Mouse (Mus musculus) cerebellum, adult 11 months (tissue): Measurements from ENCODE around the gene Rhobtb1.

Source experiments
- DNase-seq: peaks from one replicate; pipeline ENCODE4 v3.0.0; 2022

Gene Rhobtb1

GRCm38 (mm10) chr10:69151045-69151444 is at the start of gene Rhobtb1:
Gene Rhobtb1 (plus strand): TSS chr10:69151434.
- no peak for DNase-seq

GRCm38 (mm10) chr10:69101988-69102387 is 49.2 kb upstream of the Rhobtb1 start:
- no peak for DNase-seq

GRCm38 (mm10) chr10:69104143-69104882 is 46.9 kb upstream of the Rhobtb1 start:
- no peak for DNase-seq

DNA sequence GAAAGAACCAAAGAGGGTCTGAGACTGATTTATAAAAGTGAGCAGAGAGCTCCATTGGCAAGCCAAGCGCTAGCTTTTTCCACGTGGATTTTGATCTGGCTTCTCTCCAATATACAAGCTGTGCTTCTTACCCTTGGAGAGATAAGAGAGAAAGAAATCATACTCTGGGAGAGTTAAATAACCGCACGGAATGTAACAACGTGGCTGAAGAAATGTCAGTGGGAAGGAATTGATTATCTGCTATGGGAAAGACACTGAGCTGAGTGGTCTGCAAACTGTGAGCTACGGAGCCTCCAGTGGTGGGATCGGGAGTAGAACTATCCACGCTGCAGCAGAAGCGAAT is 46.4 kb upstream of the Rhobtb1 start:
- no peak for DNase-seq

DNA sequence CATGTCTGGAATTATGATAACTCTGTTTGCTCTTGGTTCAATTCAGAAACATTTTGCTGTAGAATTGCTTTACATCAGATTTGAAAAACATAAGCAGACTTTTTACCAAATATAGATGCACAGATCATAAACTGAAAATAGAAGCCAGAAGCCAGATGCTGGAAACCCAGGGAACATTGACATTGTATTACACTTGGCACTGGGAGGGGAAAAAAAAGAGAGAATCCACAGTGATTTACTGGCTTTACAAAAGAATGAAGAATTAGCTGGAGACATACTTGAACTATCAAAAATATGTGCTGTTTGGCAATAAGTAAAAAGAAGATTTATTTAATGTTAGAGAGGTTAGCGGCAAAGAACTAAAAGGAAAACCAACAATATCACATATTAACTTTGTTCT is 44.4 kb upstream of the Rhobtb1 start:
- no peak for DNase-seq

DNA sequence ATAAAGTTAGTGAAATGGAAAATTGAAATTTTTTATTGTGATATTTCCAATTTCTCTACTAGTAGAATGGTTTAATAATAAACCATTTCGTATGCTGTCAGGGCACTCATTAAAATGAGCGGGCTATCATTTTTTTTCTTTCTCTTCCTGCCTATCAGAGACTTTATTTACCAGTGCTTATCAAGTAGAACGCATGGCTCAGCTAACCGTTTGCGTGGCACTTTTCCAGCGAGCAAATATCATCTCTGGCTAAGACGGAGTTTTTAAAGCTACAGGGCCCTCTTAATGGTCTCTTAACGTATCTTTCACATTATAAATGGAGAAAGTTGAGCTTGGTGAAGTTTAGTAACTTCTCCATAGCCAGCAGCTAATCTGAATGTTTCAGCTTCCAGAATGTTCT is 44.0 kb upstream of the Rhobtb1 start:
- no peak for DNase-seq

DNA sequence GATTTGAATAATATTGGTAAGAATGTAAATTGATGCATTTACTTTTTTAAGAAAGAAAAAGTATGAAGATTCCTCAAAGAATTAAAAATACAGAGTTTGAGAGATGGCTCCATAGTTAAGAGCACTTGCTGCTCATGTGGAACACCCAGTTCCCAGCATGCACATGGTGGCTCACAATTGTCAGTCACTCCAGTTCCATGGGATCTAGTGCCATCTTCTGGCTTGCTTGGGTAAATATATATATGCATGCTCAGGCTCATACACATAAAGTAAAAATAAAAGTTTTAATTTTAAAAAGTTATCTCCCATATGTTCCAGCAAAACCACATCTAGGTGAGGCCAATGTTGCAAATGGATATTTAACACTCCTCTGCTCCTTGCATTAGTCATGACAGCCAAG is 36.9 kb upstream of the Rhobtb1 start:
- no peak for DNase-seq

GRCm38 (mm10) chr10:69117996-69118395 is 33.2 kb upstream of the Rhobtb1 start:
- no peak for DNase-seq

DNA sequence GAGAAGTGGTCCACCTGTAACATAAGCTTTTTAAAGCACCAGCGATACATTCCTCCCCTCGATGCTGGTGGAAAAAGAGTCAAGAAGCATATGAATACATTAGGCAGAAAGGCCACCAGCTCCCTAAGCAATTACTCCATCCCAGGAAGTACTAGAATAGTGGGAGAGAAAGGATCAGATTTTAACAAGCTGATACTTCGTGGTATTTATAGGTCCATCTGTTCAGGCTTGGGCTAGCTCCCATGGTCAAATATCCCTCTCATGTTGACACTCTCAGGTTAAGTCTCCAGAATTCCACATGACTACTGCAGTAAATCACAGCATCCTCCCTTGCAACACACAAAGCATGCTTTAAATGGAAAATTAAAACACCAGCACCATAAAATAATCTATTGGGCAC is 32.3 kb upstream of the Rhobtb1 start:
- DNase-seq = no peak

DNA sequence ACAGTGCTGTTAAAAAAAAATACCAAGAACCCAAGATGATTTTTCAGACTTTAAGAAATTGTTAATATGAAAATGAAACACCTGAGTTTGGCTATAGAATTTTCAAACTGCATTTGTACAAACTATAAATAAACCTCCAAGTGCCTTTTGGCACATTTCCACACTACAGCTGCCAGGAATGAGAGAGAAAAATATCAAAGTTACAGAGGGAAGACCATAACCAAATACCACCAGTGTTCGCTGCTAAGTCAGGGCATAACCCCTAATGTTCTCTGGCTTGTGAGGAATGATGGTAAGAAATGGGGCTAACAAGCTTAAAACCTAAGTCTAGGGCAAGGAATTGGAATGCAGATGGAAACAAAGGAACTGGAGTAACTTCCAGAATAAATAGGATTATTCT is 31.8 kb upstream of the Rhobtb1 start:
- no peak for DNase-seq

- no peak for DNase-seq
Measured at GRCm38 (mm10) chr10:69126546-69126945, 24.7 kb upstream of the Rhobtb1 start.

DNA sequence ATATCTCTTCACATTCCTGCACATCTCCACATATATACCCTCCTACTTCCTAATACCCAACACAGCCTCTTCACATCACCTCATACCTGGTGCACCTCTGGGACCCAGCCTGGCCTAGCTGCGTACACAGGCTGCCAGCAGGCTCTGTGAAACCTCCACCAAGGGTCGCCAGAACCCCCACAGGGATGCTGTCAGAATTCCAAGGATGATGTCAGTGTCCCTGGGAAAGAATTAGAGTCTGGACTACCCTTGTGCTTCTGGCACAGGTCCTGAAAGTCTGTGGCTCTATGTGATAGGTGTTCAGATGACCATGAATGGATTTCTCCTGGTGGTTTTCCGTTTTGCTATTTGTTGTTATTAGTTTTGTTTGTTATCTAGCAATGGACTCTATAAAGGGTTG is 22.7 kb upstream of the Rhobtb1 start:
- DNase-seq = no peak

GRCm38 (mm10) chr10:69130613-69131012 is 20.6 kb upstream of the Rhobtb1 start:
- no peak for DNase-seq

DNA sequence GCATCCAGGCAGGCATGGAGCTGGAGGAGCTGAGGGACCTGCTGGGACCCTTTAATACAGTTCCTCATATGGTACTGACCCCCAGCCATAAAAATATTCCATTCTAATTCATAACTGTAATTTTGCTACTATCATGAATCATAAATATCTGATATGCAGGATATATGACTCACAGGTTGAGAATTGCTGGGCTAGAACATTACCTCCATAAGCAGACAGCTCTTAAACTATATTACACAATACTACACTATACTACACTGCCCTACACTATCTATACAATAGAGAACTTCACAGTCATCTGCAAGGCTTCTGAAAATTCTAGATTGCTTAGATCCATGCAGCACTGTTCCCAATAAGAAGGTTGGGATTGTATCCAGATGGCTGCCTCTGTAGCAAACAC is 16.9 kb upstream of the Rhobtb1 start:
- no peak for DNase-seq

DNA sequence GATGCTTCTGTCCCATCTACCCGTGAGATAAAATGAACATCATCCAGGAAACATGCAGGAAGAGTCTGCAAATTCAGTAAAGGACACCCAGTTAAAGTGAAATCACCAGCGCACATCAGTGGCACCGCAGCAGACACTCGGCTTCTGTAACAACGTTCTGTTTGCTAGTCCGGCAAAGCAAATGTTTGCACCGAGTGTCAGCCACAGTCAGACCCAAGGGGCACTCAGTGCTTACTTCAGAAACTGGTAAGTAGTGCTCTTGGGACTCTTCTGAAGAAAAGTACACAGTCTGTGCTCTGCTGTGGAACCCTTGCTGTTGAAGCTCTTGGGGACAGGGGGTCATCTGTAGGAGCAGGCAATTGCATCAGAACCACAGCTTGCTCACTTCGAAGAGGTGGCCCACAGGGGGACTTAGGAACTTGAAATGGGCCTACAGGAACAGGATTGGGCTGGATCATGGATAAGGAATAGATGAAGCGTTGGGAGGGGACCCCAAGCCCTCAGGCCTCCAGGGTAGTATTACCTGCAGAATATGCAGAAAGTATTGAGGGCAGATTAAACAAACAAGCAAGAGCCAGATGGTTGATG is 14.9 kb upstream of the Rhobtb1 start:
- DNase-seq = no peak

- DNase-seq = no peak
Measured at GRCm38 (mm10) chr10:69149252-69149651, 2.0 kb upstream of the Rhobtb1 start.

GRCm38 (mm10) chr10:69152971-69153370 is 1.7 kb downstream of the Rhobtb1 start:
- no peak for DNase-seq

GRCm38 (mm10) chr10:69155428-69156175 is 4.4 kb downstream of the Rhobtb1 start:
- DNase-seq = no peak

GRCm38 (mm10) chr10:69156462-69156861 is 5.2 kb downstream of the Rhobtb1 start:
- DNase-seq = no peak

DNA sequence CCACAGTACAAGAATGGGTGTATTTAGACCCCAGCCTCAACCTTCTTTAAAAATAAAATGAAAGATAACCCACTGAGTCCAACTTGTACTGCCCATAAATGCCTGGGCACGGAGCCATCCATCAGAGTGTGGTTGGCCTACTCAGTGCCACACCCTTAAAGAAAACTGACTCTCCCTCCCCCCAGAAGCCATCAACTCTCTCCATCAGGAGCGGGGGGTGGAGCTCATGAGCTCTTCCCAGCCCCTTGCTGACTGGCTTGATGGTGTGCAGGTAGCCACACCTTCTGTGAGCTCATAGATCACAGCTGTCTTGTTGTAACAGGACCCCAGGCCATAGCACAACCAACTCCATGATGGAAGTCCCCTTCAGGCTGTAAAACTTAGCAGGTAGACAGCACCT is 6.2 kb downstream of the Rhobtb1 start:
- no peak for DNase-seq

DNA sequence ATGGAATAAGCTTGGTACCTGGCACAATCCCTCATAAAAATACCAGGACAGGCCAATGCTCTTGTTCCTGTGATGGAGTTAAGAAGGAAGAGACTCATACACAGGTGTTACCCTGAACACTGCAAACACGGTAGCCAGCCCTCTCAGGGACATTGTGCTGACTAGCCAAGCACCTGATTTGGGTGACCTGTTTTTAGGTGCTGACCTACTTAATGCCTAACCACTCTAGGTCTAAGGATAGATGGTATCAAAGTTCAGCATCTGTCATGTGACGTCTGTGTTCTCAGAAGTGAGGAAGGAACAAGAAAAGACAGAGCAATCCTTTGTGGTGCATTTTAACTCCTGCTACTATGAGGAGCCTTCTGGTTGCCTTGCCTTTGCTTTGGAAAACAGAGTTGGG is 9.6 kb downstream of the Rhobtb1 start:
- DNase-seq = no peak

GRCm38 (mm10) chr10:69161503-69161902 is 10.3 kb downstream of the Rhobtb1 start:
- DNase-seq = no peak

GRCm38 (mm10) chr10:69162577-69162976 is 11.3 kb downstream of the Rhobtb1 start:
- DNase-seq = no peak

DNA sequence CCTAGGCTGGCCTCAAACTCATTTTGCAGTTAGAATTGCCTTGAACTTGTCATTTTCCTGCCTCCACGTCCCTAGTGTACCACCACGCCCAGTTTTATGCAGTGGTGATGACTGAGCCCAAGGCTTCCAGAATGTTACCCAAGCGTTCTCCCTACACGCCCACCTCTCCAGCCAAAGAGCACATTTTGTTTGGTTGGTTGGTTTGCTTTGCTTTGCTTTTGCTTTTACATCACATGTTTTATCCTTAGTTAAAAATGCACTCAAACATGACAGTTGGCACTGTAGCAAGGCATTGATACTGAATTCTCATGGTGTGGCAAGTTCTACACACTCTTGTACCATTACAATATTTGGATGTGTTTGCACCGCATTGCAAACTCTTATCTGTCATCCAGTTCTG is 12.0 kb downstream of the Rhobtb1 start:
- DNase-seq = no peak
